Mouse (Mus musculus): Measurements from ENCODE around the gene Cntrob. TPM values are rescaled to one million over a fixed set of nuclear protein-coding genes. Genes with fewer than 3 reads are reported as not detected.

Gene Cntrob
- polyA plus RNA-seq, 1 experiment from 2014 or later: 5.6 TPM

DNA sequence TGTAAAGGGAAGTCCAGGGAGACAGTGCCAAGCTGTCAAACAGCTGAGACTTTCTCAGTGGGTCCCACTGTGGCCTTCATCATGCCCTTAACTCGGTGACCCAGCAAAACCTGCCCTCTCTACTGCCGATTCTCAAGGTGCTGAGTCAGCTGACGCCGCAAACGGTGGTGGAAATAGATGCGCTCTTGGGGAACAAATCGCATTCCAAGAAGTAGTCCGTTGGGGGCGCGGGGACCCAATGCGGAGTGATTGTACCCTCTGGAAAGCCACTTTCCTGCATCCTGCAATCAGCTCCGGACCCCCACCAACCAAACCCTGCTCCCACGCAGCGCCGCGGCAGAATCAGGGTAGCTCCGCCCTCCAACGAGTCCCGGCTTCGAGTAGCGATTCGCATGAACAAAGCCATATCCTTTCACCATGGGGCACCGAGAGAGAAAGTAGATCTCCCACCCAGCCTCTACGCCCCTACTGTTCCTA, 8.4 kb upstream of the Cntrob start:
- Histone ChIP-seq H3K9ac (replicated peaks) (peak overlapping the region; percentile 59), H3K4me3 (ENCODE audit: low read depth, low read length) (peak overlapping the region; percentile 47), H3K36me3 (replicated peaks; ENCODE audit: insufficient read depth, low read length) (no peaks in the 10 kb centered on the region), H3K27me3 (ENCODE audit: insufficient read depth, low read length) (peaks cover 36% of the 10 kb centered on the region), H3K4me1 (ENCODE audit: insufficient read depth) (peaks cover 11% of the 10 kb centered on the region), H3K4me2 (ENCODE audit: low read depth, low read length) (peak overlapping the region; percentile 75), H3K27ac (ENCODE audit: low read depth) (no peak overlapping the region), H3K9me3 (ENCODE audit: low read length) (no peaks in the 10 kb centered on the region)
- ATAC-seq (peak; percentile 62; the same call in 1 of the 2 replicates), DNase-seq (peak; percentile 67)
- TF ChIP-seq EP300 (IDR thresholded peaks at IDR 0.05; ENCODE audit: low read depth): no peak
- TF ChIP-seq CTCF (IDR thresholded peaks at IDR 0.05; ENCODE audit: low read depth): no peak
- WGBS (ENCODE audit: insufficient replicate concordance): under 1% methylated on average over 24 of the region's 24 CpGs

DNA sequence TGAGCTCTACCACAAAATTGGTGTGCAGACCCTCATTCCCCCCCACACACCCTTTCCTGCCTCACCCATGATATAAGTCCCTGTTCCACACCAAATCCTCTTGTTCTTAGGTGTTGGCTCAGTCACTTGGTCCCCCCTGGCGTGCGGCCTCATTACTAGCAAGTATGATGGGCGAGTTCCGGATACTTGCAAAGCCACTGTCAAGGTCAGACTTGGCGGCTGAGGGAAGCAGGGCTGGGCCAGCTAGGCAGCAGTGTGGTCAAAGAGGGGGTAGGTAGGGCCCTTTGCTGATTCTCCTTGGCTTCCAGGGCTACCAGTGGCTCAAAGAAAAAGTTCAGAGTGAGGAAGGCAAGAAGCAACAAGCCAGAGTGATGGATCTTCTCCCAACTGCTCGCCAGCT, 7.6 kb upstream of the Cntrob start:
- TF ChIP-seq CTCF (IDR thresholded peaks at IDR 0.05; ENCODE audit: low read depth) (no peak), EP300 (IDR thresholded peaks at IDR 0.05; ENCODE audit: low read depth) (no peak)
- no peak overlapping the region for H3K27ac ChIP-seq (ENCODE audit: low read depth)
- no peak for ATAC-seq
- no peak overlapping the region for H3K4me3 ChIP-seq (ENCODE audit: low read depth, low read length)
- H3K4me2 ChIP-seq (ENCODE audit: low read depth, low read length): no peak overlapping the region
- peaks cover 42% of the 10 kb centered on the region for H3K27me3 ChIP-seq (ENCODE audit: insufficient read depth, low read length)
- peaks cover 18% of the 10 kb centered on the region for H3K4me1 ChIP-seq (ENCODE audit: insufficient read depth)
- no peak overlapping the region for H3K9ac ChIP-seq (replicated peaks)
- DNase-seq: no peak
- no peaks in the 10 kb centered on the region for H3K9me3 ChIP-seq (ENCODE audit: low read length)
- no peaks in the 10 kb centered on the region for H3K36me3 ChIP-seq (replicated peaks; ENCODE audit: insufficient read depth, low read length)
- WGBS (ENCODE audit: insufficient replicate concordance): 88% methylated on average over 6 of the region's 6 CpGs

DNA sequence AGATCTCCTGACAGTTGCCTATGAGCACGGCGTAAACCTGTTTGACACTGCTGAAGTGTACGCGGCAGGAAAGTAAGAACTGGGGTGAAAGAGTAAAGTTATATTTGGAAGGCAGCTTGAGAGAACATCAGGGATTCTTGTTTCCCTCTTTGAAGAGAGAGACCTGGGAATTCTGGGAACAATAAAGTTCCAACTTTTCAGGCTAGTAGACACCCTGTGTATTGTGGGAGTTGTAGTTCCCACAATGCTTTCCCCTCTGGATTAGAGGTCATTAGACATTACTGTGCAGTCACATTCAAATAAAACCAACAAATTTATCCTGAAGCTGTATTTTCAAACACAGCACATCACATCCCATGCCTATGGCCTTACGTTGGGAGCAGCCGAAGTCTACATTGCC, 4.9 kb upstream of the Cntrob start:
- Histone ChIP-seq H3K36me3 (replicated peaks; ENCODE audit: insufficient read depth, low read length) (no peaks in the 10 kb centered on the region), H3K27me3 (ENCODE audit: insufficient read depth, low read length) (peaks cover 42% of the 10 kb centered on the region), H3K27ac (ENCODE audit: low read depth) (no peak overlapping the region), H3K9ac (replicated peaks) (no peak overlapping the region), H3K4me1 (ENCODE audit: insufficient read depth) (peaks cover 31% of the 10 kb centered on the region), H3K9me3 (ENCODE audit: low read length) (no peaks in the 10 kb centered on the region), H3K4me2 (ENCODE audit: low read depth, low read length) (no peak overlapping the region), H3K4me3 (ENCODE audit: low read depth, low read length) (no peak overlapping the region)
- WGBS (ENCODE audit: insufficient replicate concordance): 80% methylated on average over 6 of the region's 6 CpGs
- DNase-seq (no peak), ATAC-seq (no peak)
- TF ChIP-seq CTCF (IDR thresholded peaks at IDR 0.05; ENCODE audit: low read depth): no peak
- TF ChIP-seq EP300 (IDR thresholded peaks at IDR 0.05; ENCODE audit: low read depth): no peak

DNA sequence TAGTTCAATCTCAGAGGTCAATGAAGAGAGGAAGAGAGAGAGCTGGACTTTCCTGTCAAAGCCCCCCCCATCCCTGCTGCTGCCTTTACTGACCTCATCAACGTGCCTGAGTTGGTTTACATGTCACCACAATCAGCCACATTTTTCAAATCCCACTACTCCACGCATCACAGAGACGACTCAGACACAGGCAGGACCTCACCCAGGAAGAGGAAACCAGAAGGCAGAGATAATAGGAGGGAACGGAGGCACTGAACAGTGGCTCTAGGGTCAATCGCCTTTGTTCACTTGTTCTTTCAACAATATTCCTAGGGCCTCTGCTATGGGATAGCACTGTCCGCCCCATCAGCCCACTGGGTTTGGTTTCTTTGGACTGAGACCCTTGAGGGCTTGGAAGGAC, 4.1 kb upstream of the Cntrob start:
- peaks cover 42% of the 10 kb centered on the region for H3K27me3 ChIP-seq (ENCODE audit: insufficient read depth, low read length)

DNA sequence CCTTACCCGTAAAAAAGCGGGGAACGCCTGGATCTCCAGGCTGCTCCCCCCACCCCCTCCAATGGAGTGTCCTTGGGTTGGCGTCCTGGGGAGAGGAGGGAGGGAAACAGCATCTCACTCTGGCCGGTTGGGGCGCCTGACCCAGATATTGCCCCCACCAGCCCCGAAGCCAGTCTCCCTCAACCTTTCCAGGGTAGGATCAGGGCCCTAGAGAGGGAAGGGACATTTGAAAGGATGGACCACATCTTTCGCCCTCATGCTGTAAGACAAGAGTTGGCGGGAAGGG, 3.5 kb upstream of the Cntrob start:
- peaks cover 31% of the 10 kb centered on the region for H3K4me1 ChIP-seq (ENCODE audit: insufficient read depth)
- H3K4me2 ChIP-seq (ENCODE audit: low read depth, low read length): no peak overlapping the region
- H3K9me3 ChIP-seq (ENCODE audit: low read length): no peaks in the 10 kb centered on the region
- H3K36me3 ChIP-seq (replicated peaks; ENCODE audit: insufficient read depth, low read length): no peaks in the 10 kb centered on the region
- no peak overlapping the region for H3K9ac ChIP-seq (replicated peaks)
- DNase-seq: no peak
- peaks cover 42% of the 10 kb centered on the region for H3K27me3 ChIP-seq (ENCODE audit: insufficient read depth, low read length)
- no peak overlapping the region for H3K27ac ChIP-seq (ENCODE audit: low read depth)
- TF ChIP-seq EP300 (IDR thresholded peaks at IDR 0.05; ENCODE audit: low read depth): no peak
- TF ChIP-seq CTCF (IDR thresholded peaks at IDR 0.05; ENCODE audit: low read depth): peak; percentile 6; the same call in 1 of the 2 replicates
- WGBS (ENCODE audit: insufficient replicate concordance): 12% methylated on average over 8 of the region's 9 CpGs
- H3K4me3 ChIP-seq (ENCODE audit: low read depth, low read length): no peak overlapping the region
- ATAC-seq: no peak

More for the DNA sequence above, 4.1 kb upstream of the Cntrob start:
- Histone ChIP-seq H3K4me2 (ENCODE audit: low read depth, low read length) (no peak overlapping the region), H3K4me3 (ENCODE audit: low read depth, low read length) (no peak overlapping the region), H3K36me3 (replicated peaks; ENCODE audit: insufficient read depth, low read length) (no peaks in the 10 kb centered on the region), H3K4me1 (ENCODE audit: insufficient read depth) (peaks cover 34% of the 10 kb centered on the region), H3K27ac (ENCODE audit: low read depth) (no peak overlapping the region), H3K9me3 (ENCODE audit: low read length) (no peaks in the 10 kb centered on the region), H3K9ac (replicated peaks) (no peak overlapping the region)
- ATAC-seq (no peak), DNase-seq (no peak)
- 36% methylated on average over 6 of the region's 6 CpGs for WGBS (ENCODE audit: insufficient replicate concordance)
- TF ChIP-seq EP300 (IDR thresholded peaks at IDR 0.05; ENCODE audit: low read depth): no peak
- no peak for TF ChIP-seq CTCF (IDR thresholded peaks at IDR 0.05; ENCODE audit: low read depth)

DNA sequence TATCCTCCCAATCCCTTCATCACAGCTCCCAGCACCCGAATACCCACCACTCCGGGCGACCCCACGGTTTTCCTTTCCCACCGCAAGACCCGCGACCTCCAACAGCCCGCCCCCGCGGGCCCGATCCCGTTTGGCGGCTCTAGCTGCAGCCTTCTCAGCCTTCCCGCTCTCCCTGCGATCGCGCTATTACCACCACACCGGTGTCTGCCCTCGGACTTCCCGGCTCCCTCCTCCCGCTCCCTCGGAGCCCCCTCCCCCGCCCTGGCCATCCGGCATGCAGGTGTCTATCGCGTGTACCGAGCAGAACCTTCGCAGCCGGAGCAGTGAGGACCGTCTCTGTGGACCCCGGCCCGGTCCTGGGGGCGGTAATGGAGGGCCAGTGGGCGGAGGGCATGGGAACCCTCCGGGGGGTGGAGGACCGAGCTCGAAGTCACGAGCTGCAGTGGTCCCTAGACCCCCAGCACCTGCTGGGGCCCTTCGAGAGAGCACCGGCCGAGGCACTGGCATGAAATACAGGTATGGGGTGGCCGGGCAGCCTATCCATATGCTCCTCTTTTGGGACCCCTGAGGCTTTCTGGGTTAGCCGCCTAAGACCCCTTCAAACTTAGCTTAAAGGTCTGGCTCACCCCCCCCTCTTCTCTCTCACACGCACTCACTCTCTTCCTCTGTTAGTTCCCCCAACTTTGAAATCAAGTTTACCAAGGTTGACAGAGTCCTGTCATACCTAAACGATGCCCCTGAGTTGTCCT, 3.0 kb upstream of the Cntrob start:
- H3K27me3 ChIP-seq (ENCODE audit: insufficient read depth, low read length): peaks cover 42% of the 10 kb centered on the region
- H3K4me3 ChIP-seq (ENCODE audit: low read depth, low read length): peak overlapping the region; percentile 48
- DNase-seq (no peak), ATAC-seq (no peak)
- no peaks in the 10 kb centered on the region for H3K9me3 ChIP-seq (ENCODE audit: low read length)
- TF ChIP-seq CTCF (IDR thresholded peaks at IDR 0.05; ENCODE audit: low read depth) (no peak), EP300 (IDR thresholded peaks at IDR 0.05; ENCODE audit: low read depth) (no peak)
- H3K4me2 ChIP-seq (ENCODE audit: low read depth, low read length): peak overlapping the region; percentile 88
- peaks cover 28% of the 10 kb centered on the region for H3K4me1 ChIP-seq (ENCODE audit: insufficient read depth)
- H3K9ac ChIP-seq (replicated peaks): peak overlapping the region; percentile 22
- H3K36me3 ChIP-seq (replicated peaks; ENCODE audit: insufficient read depth, low read length): no peaks in the 10 kb centered on the region
- no peak overlapping the region for H3K27ac ChIP-seq (ENCODE audit: low read depth)
- WGBS (ENCODE audit: insufficient replicate concordance): 3% methylated on average over 43 of the region's 45 CpGs

Data from liver, postnatal 0 days (tissue).